Mouse (Mus musculus): ENCODE results near the gene Ttc41. TPM values are rescaled to one million over a fixed set of nuclear protein-coding genes. Genes with fewer than 3 reads are reported as not detected.

Gene Ttc41
- polyA plus RNA-seq, 1 experiment = 2.9 TPM

GRCm38 (mm10) chr10:86703375-86703774 is 2.2 kb upstream of the Ttc41 start:
- no peaks in the 10 kb centered on the region for H3K27me3 ChIP-seq (ENCODE audit: control insufficient read depth, insufficient read depth, low read length)
- no peak overlapping the region for H3K27ac ChIP-seq (ENCODE audit: insufficient read depth, low read length)
- no peak overlapping the region for H3K4me3 ChIP-seq (replicated peaks; ENCODE audit: insufficient read depth, low read depth, low read length)
- WGBS = 75% methylated on average over 4 of the region's 4 CpGs
- peaks cover 11% of the 10 kb centered on the region; the same call in 1 of the 2 replicates for H3K4me1 ChIP-seq (ENCODE audit: control insufficient read depth, insufficient read depth, low read length)
- TF ChIP-seq CTCF (IDR thresholded peaks at IDR 0.05; ENCODE audit: borderline replicate concordance, insufficient read depth, low read depth, low read length) = no peak
- no peak for TF ChIP-seq POLR2A (IDR thresholded peaks at IDR 0.05; ENCODE audit: borderline replicate concordance, insufficient read depth, low read length)
- DNase-seq = no peak

GRCm38 (mm10) chr10:86704141-86704540 is 1.5 kb upstream of the Ttc41 start:
- Histone ChIP-seq H3K4me3 (replicated peaks; ENCODE audit: insufficient read depth, low read depth, low read length) (peak overlapping the region; percentile 89), H3K27me3 (ENCODE audit: control insufficient read depth, insufficient read depth, low read length) (no peaks in the 10 kb centered on the region), H3K4me1 (ENCODE audit: control insufficient read depth, insufficient read depth, low read length) (peaks cover 9% of the 10 kb centered on the region; the same call in 1 of the 2 replicates), H3K27ac (ENCODE audit: insufficient read depth, low read length) (no peak overlapping the region)
- WGBS = 2% methylated on average over 8 of the region's 8 CpGs
- no peak for TF ChIP-seq POLR2A (IDR thresholded peaks at IDR 0.05; ENCODE audit: borderline replicate concordance, insufficient read depth, low read length)
- no peak for TF ChIP-seq CTCF (IDR thresholded peaks at IDR 0.05; ENCODE audit: borderline replicate concordance, insufficient read depth, low read depth, low read length)
- DNase-seq = no peak

GRCm38 (mm10) chr10:86704589-86705191 is 921 bp upstream of the Ttc41 start:
- H3K27me3 ChIP-seq (ENCODE audit: control insufficient read depth, insufficient read depth, low read length) = no peaks in the 10 kb centered on the region
- peaks cover 8% of the 10 kb centered on the region; the same call in 1 of the 2 replicates for H3K4me1 ChIP-seq (ENCODE audit: control insufficient read depth, insufficient read depth, low read length)
- peak in 1 of 2 experiments; percentile 60 for DNase-seq
- under 1% methylated on average over 33 of the region's 33 CpGs for WGBS
- TF ChIP-seq POLR2A (IDR thresholded peaks at IDR 0.05; ENCODE audit: borderline replicate concordance, insufficient read depth, low read length) (no peak), CTCF (IDR thresholded peaks at IDR 0.05; ENCODE audit: borderline replicate concordance, insufficient read depth, low read depth, low read length) (no peak)
- H3K27ac ChIP-seq (ENCODE audit: insufficient read depth, low read length) = peak overlapping the region; percentile 84
- H3K4me3 ChIP-seq (replicated peaks; ENCODE audit: insufficient read depth, low read depth, low read length) = peak overlapping the region; percentile 89

GRCm38 (mm10) chr10:86705922-86706752 is 526 bp downstream of the Ttc41 start:
- Histone ChIP-seq H3K27ac (ENCODE audit: insufficient read depth, low read length) (peak overlapping the region; percentile 83), H3K27me3 (ENCODE audit: control insufficient read depth, insufficient read depth, low read length) (no peaks in the 10 kb centered on the region), H3K4me1 (ENCODE audit: control insufficient read depth, insufficient read depth, low read length) (peaks cover 3% of the 10 kb centered on the region; the same call in 1 of the 2 replicates), H3K4me3 (replicated peaks; ENCODE audit: insufficient read depth, low read depth, low read length) (peak overlapping the region; percentile 85)
- WGBS = 5% methylated on average over 33 of the region's 33 CpGs
- DNase-seq = peak in 1 of 2 experiments; percentile 89
- TF ChIP-seq CTCF (IDR thresholded peaks at IDR 0.05; ENCODE audit: borderline replicate concordance, insufficient read depth, low read depth, low read length) (no peak), POLR2A (IDR thresholded peaks at IDR 0.05; ENCODE audit: borderline replicate concordance, insufficient read depth, low read length) (peak; percentile 82; the same call in 1 of the 2 replicates)

- Histone ChIP-seq H3K4me3 (replicated peaks; ENCODE audit: insufficient read depth, low read depth, low read length) (no peak overlapping the region), H3K4me1 (ENCODE audit: control insufficient read depth, insufficient read depth, low read length) (peaks cover 3% of the 10 kb centered on the region; the same call in 1 of the 2 replicates), H3K27ac (ENCODE audit: insufficient read depth, low read length) (no peak overlapping the region), H3K27me3 (ENCODE audit: control insufficient read depth, insufficient read depth, low read length) (no peaks in the 10 kb centered on the region)
- TF ChIP-seq CTCF (IDR thresholded peaks at IDR 0.05; ENCODE audit: borderline replicate concordance, insufficient read depth, low read depth, low read length) = no peak
- no peak for TF ChIP-seq POLR2A (IDR thresholded peaks at IDR 0.05; ENCODE audit: borderline replicate concordance, insufficient read depth, low read length)
- DNase-seq = no peak
- WGBS = 91% methylated on average over 3 of the region's 3 CpGs
These were observed 1.5 kb downstream of the Ttc41 start for GRCm38 (mm10) chr10:86707134-86707533.

GRCm38 (mm10) chr10:86712156-86712555 is 6.5 kb downstream of the Ttc41 start:
- no peak for DNase-seq
- WGBS = 78% methylated on average over 3 of the region's 3 CpGs
- Histone ChIP-seq H3K27ac (ENCODE audit: insufficient read depth, low read length) (no peak overlapping the region), H3K27me3 (ENCODE audit: control insufficient read depth, insufficient read depth, low read length) (no peaks in the 10 kb centered on the region), H3K4me1 (ENCODE audit: control insufficient read depth, insufficient read depth, low read length) (no peaks in the 10 kb centered on the region), H3K4me3 (replicated peaks; ENCODE audit: insufficient read depth, low read depth, low read length) (no peak overlapping the region)
- TF ChIP-seq POLR2A (IDR thresholded peaks at IDR 0.05; ENCODE audit: borderline replicate concordance, insufficient read depth, low read length) = no peak
- TF ChIP-seq CTCF (IDR thresholded peaks at IDR 0.05; ENCODE audit: borderline replicate concordance, insufficient read depth, low read depth, low read length) = no peak

- H3K27me3 ChIP-seq (ENCODE audit: control insufficient read depth, insufficient read depth, low read length) = no peaks in the 10 kb centered on the region
- DNase-seq = no peak
- 12% methylated on average over 12 of the region's 12 CpGs for WGBS
- H3K4me1 ChIP-seq (ENCODE audit: control insufficient read depth, insufficient read depth, low read length) = no peaks in the 10 kb centered on the region; the same call in 1 of the 2 replicates
- no peak overlapping the region for H3K4me3 ChIP-seq (replicated peaks; ENCODE audit: insufficient read depth, low read depth, low read length)
- no peak overlapping the region for H3K27ac ChIP-seq (ENCODE audit: insufficient read depth, low read length)
- TF ChIP-seq CTCF (IDR thresholded peaks at IDR 0.05; ENCODE audit: borderline replicate concordance, insufficient read depth, low read depth, low read length) (no peak), POLR2A (IDR thresholded peaks at IDR 0.05; ENCODE audit: borderline replicate concordance, insufficient read depth, low read length) (no peak)
These were observed 22.0 kb downstream of the Ttc41 start for GRCm38 (mm10) chr10:86727548-86727980.

Data from cerebellum, adult 2 months (tissue).